Mouse (Mus musculus) thymus, postnatal 10 days (tissue): Measurements from ENCODE around the gene Stk38l.
"Not testable (repeated sequence)": the region's sequence is repeated elsewhere in the genome, so short reads cannot be mapped to it uniquely, and the experiment has no call there.

Experiments
- DNase-seq, 2 experiments: peaks; one replicate each; pipeline ENCODE4 v3.0.0; 2021; ENCODE audit warnings: low spot score in 2 of 2

The Stk38l gene

GRCm38 (mm10) chr6:146733554-146733953, 8.8 kb downstream of the Stk38l start:
- no peak for DNase-seq

GRCm38 (mm10) chr6:146738889-146739288, 14.1 kb downstream of the Stk38l start:
- DNase-seq, result no peak

- no peak for DNase-seq
Observed at GRCm38 (mm10) chr6:146740724-146741123, 15.9 kb downstream of the Stk38l start.

GRCm38 (mm10) chr6:146741986-146742635, 17.3 kb downstream of the Stk38l start:
- no peak for DNase-seq

GRCm38 (mm10) chr6:146744266-146744665, 19.5 kb downstream of the Stk38l start:
- not testable (repeated sequence) for DNase-seq

GRCm38 (mm10) chr6:146745180-146745579, 20.4 kb downstream of the Stk38l start:
- DNase-seq, result no peak

- DNase-seq, result no peak
Observed at GRCm38 (mm10) chr6:146746577-146746976, 21.8 kb downstream of the Stk38l start.

GRCm38 (mm10) chr6:146747057-146747456, 22.3 kb downstream of the Stk38l start:
- DNase-seq, result no peak

- no peak for DNase-seq
Observed at GRCm38 (mm10) chr6:146748271-146748670, 23.5 kb downstream of the Stk38l start.

- DNase-seq, result no peak
Observed at GRCm38 (mm10) chr6:146751671-146752070, 26.9 kb downstream of the Stk38l start.

- DNase-seq, result no peak
Observed at GRCm38 (mm10) chr6:146752178-146752577, 27.4 kb downstream of the Stk38l start.

- no peak for DNase-seq
Observed at GRCm38 (mm10) chr6:146752612-146753011, 27.8 kb downstream of the Stk38l start.

- no peak for DNase-seq
Observed at GRCm38 (mm10) chr6:146753560-146754160, 28.9 kb downstream of the Stk38l start.

- DNase-seq, result no peak
Observed at GRCm38 (mm10) chr6:146755136-146755535, 30.3 kb downstream of the Stk38l start.

GRCm38 (mm10) chr6:146755679-146756078, 30.9 kb downstream of the Stk38l start:
- no peak for DNase-seq

- no peak for DNase-seq
Observed at GRCm38 (mm10) chr6:146759027-146759426, 34.2 kb downstream of the Stk38l start.

- no peak for DNase-seq
Observed at GRCm38 (mm10) chr6:146760022-146760421, 35.2 kb downstream of the Stk38l start.

- DNase-seq, result no peak
Observed at GRCm38 (mm10) chr6:146760736-146761135, 35.9 kb downstream of the Stk38l start.

GRCm38 (mm10) chr6:146762264-146762898, 37.6 kb downstream of the Stk38l start:
- DNase-seq, result no peak

- DNase-seq, result no peak
Observed at GRCm38 (mm10) chr6:146764593-146764992, 39.8 kb downstream of the Stk38l start.

- no peak for DNase-seq
Observed at GRCm38 (mm10) chr6:146765270-146765669, 40.5 kb downstream of the Stk38l start.

GRCm38 (mm10) chr6:146768813-146769404, 44.1 kb downstream of the Stk38l start:
- no peak for DNase-seq
